Mouse (Mus musculus): ENCODE results near the gene Ephb4. TPM values are rescaled to one million over a fixed set of nuclear protein-coding genes. Genes with fewer than 3 reads are reported as not detected.

Gene Ephb4
- polyA plus RNA-seq, 1 experiment from 2014 or later: 6.8 TPM

GRCm38 (mm10) chr5:137411235-137411634 lies 61.3 kb downstream of the Ephb4 start:
- 83% methylated on average over 8 of the region's 8 CpGs for WGBS
- Histone ChIP-seq H3K4me1 (peaks cover 11% of the 10 kb centered on the region; the same call in 1 of the 2 replicates), H3K36me3 (replicated peaks) (no peaks in the 10 kb centered on the region), H3K27me3 (replicated peaks) (no peaks in the 10 kb centered on the region), H3K4me2 (no peak overlapping the region), H3K9me3 (no peaks in the 10 kb centered on the region), H3K27ac (no peak overlapping the region), H3K9ac (no peak overlapping the region), H3K4me3 (no peak overlapping the region)
- ATAC-seq (replicated peaks): no peak

GRCm38 (mm10) chr5:137414253-137414652 lies 64.3 kb downstream of the Ephb4 start:
- 57% methylated on average over 5 of the region's 5 CpGs for WGBS
- H3K9ac ChIP-seq: no peak overlapping the region
- no peak overlapping the region for H3K4me2 ChIP-seq
- no peaks in the 10 kb centered on the region for H3K36me3 ChIP-seq (replicated peaks)
- H3K27ac ChIP-seq: no peak overlapping the region
- no peaks in the 10 kb centered on the region for H3K4me1 ChIP-seq
- H3K4me3 ChIP-seq: no peak overlapping the region
- H3K27me3 ChIP-seq (replicated peaks): no peaks in the 10 kb centered on the region
- ATAC-seq (replicated peaks): no peak
- H3K9me3 ChIP-seq: no peaks in the 10 kb centered on the region

DNA sequence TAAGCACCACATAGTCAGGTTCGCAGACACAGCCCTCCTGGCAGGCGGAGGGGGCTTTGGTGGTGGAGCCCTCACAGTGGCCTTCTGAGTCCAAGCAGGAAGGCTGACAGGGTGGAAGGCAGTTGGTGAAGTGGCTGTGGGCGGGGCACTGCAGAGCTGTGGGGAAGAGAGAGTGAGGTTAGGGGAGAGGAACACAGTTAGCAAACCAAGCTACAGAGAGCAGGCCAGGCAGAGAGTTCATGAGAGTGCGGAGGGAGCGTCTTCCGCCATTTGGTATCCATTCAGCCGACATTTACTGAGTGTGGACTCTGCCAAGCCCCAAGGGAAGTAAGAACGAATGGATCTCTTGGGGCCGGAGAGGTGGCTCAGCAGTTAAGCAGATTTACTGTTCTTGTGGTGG lies 69.2 kb downstream of the Ephb4 start:
- H3K9ac ChIP-seq: no peak overlapping the region
- H3K27me3 ChIP-seq (replicated peaks): no peaks in the 10 kb centered on the region
- no peak overlapping the region for H3K4me3 ChIP-seq
- H3K4me1 ChIP-seq: no peaks in the 10 kb centered on the region
- 78% methylated on average over 9 of the region's 9 CpGs for WGBS
- no peak for ATAC-seq (replicated peaks)
- no peak overlapping the region for H3K27ac ChIP-seq
- H3K4me2 ChIP-seq: no peak overlapping the region
- no peaks in the 10 kb centered on the region for H3K9me3 ChIP-seq
- H3K36me3 ChIP-seq (replicated peaks): no peaks in the 10 kb centered on the region

GRCm38 (mm10) chr5:137419841-137420240 lies 69.9 kb downstream of the Ephb4 start:
- 64% methylated on average over 4 of the region's 4 CpGs for WGBS
- H3K36me3 ChIP-seq (replicated peaks): no peaks in the 10 kb centered on the region
- H3K27ac ChIP-seq: no peak overlapping the region
- no peaks in the 10 kb centered on the region for H3K27me3 ChIP-seq (replicated peaks)
- H3K9me3 ChIP-seq: no peaks in the 10 kb centered on the region
- no peak for ATAC-seq (replicated peaks)
- no peak overlapping the region for H3K4me3 ChIP-seq
- H3K4me1 ChIP-seq: no peaks in the 10 kb centered on the region
- H3K9ac ChIP-seq: no peak overlapping the region
- H3K4me2 ChIP-seq: no peak overlapping the region

DNA sequence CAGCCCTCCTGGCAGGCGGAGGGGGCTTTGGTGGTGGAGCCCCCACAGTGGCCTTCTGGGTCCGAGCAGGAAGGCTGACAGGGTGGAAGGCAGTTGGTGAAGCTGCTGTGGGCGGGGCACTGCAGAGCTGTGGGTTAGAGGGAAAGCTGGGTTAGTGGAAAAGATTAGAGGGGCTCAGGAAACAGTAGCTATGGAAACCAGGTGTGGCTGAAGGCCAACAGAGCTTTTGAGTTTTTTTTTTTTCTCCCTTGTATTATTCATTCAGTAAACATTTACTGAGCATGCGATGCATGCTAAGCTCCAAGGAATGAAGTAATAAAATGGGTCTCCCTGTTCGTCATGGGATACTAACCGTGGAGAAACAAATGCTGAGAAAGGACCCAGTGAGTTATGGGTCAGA lies 75.7 kb downstream of the Ephb4 start:
- Histone ChIP-seq H3K9ac (no peak overlapping the region), H3K27ac (no peak overlapping the region), H3K9me3 (no peaks in the 10 kb centered on the region), H3K4me2 (no peak overlapping the region), H3K36me3 (replicated peaks) (no peaks in the 10 kb centered on the region), H3K4me3 (no peak overlapping the region), H3K27me3 (replicated peaks) (no peaks in the 10 kb centered on the region), H3K4me1 (peaks cover 6% of the 10 kb centered on the region)
- ATAC-seq (replicated peaks): no peak
- WGBS: 61% methylated on average over 6 of the region's 6 CpGs

Other genes starting within 250 kb of the Ephb4 start
- 1.9 and 2.5 TPM in 2 replicates for gene Trim56, start 233.9 kb upstream of the Ephb4 start, polyA plus RNA-seq (2015; fragmentation: Nextera tagmentation; extraction: Ambion mirVana)
- not detected in 2 replicates for gene Muc3, start 200.8 kb upstream of the Ephb4 start, polyA plus RNA-seq (2015; fragmentation: Nextera tagmentation; extraction: Ambion mirVana)
- gene Muc3a, start 137.7 kb upstream of the Ephb4 start, polyA plus RNA-seq (2015; fragmentation: Nextera tagmentation; extraction: Ambion mirVana): 0.40 TPM in 1 of 2 replicates, not detected in the other
- gene Ache, start 62.6 kb upstream of the Ephb4 start, polyA plus RNA-seq (2015; fragmentation: Nextera tagmentation; extraction: Ambion mirVana): 39.8 and 45.6 TPM in 2 replicates
- 18.2 and 18.7 TPM in 2 replicates for gene Ufsp1, start 55.5 kb upstream of the Ephb4 start, polyA plus RNA-seq (2015; fragmentation: Nextera tagmentation; extraction: Ambion mirVana)
- gene Srrt, start 42.4 kb upstream of the Ephb4 start, polyA plus RNA-seq (2015; fragmentation: Nextera tagmentation; extraction: Ambion mirVana): 106 and 107 TPM in 2 replicates
- 14.7 and 19.1 TPM in 2 replicates for gene Trip6, start 35.7 kb upstream of the Ephb4 start, polyA plus RNA-seq (2015; fragmentation: Nextera tagmentation; extraction: Ambion mirVana)
- gene Slc12a9, start 16.5 kb upstream of the Ephb4 start, polyA plus RNA-seq (2015; fragmentation: Nextera tagmentation; extraction: Ambion mirVana): 27.7 and 29.5 TPM in 2 replicates
- gene Zan, start 127.0 kb downstream of the Ephb4 start, polyA plus RNA-seq (2015; fragmentation: Nextera tagmentation; extraction: Ambion mirVana): 0.50 and 0.51 TPM in 2 replicates
- gene Pop7, start 152.4 kb downstream of the Ephb4 start, polyA plus RNA-seq (2015; fragmentation: Nextera tagmentation; extraction: Ambion mirVana): 77.7 and 82.1 TPM in 2 replicates
- 20.2 and 23.5 TPM in 2 replicates for gene Gigyf1, start 168.4 kb downstream of the Ephb4 start, polyA plus RNA-seq (2015; fragmentation: Nextera tagmentation; extraction: Ambion mirVana)
- gene Epo, start 183.1 kb downstream of the Ephb4 start, polyA plus RNA-seq (2015; fragmentation: Nextera tagmentation; extraction: Ambion mirVana): not detected in 2 replicates
- 525 and 570 TPM in 2 replicates for gene Gnb2, start 183.4 kb downstream of the Ephb4 start, polyA plus RNA-seq (2015; fragmentation: Nextera tagmentation; extraction: Ambion mirVana)
- gene Actl6b, start 203.4 kb downstream of the Ephb4 start, polyA plus RNA-seq (2015; fragmentation: Nextera tagmentation; extraction: Ambion mirVana): 339 and 342 TPM in 2 replicates
- 6.2 and 7.9 TPM in 2 replicates for gene Tfr2, start 219.7 kb downstream of the Ephb4 start, polyA plus RNA-seq (2015; fragmentation: Nextera tagmentation; extraction: Ambion mirVana)